Mouse (Mus musculus): ENCODE data around the gene Tmsb10. TPM values are rescaled to one million over a fixed set of nuclear protein-coding genes. Genes with fewer than 3 reads are reported as not detected.

Tmsb10 gene
- total RNA-seq, 1 experiment: 651 TPM

DNA sequence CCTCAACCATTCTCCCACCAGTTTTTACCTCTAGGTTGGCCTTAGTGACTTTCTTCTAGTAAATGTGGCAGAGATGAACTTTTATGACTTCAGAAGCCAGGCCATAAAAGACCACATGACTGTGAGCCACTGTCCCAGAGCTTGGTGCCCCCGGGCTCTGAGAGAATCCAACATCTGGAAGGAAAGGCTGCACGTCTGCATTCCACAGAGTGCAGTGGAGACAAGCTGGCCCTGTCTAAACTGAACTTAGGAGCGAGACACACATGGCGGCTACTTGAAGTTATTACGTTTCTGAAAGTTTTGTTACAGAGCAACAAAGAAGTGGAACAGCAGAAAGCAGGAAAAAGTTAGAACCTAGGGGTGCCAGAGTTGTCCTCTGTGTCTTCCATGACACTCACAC, 2.1 kb upstream of the Tmsb10 start:
- Histone ChIP-seq H3K27ac (ENCODE audit: insufficient read depth, low read depth, low read length, poor library complexity, severe bottlenecking) (no peak overlapping the region), H3K4me3 (ENCODE audit: insufficient read depth in 1 of 2, low read depth in 1 of 2, low read length in 2 of 2, poor library complexity in 1 of 2, severe bottlenecking in 1 of 2) (no peak overlapping the region), H3K9me3 (ENCODE audit: control insufficient read depth, insufficient read depth, low read depth, low read length) (no peaks in the 10 kb centered on the region), H3K36me3 (ENCODE audit: control insufficient read depth, insufficient read depth, low read length, poor library complexity, severe bottlenecking) (no peaks in the 10 kb centered on the region), H3K9ac (ENCODE audit: insufficient read depth, low read depth, low read length, poor library complexity, severe bottlenecking) (no peak overlapping the region), H3K4me1 (ENCODE audit: control insufficient read depth in 2 of 2, insufficient read depth in 2 of 2, low read length in 2 of 2, poor library complexity in 1 of 2) (peaks cover 5 to 8% of the 10 kb centered on the region in 2 experiments)
- no peak for TF ChIP-seq MAFK (IDR thresholded peaks at IDR 0.05; ENCODE audit: insufficient read depth, low read depth, low read length)
- no peak for TF ChIP-seq CHD2 (IDR thresholded peaks at IDR 0.05; ENCODE audit: low read depth, low read length)
- no peak for TF ChIP-seq ZNF384 (IDR thresholded peaks at IDR 0.05; ENCODE audit: low read depth, low read length)
- in situ Hi-C loops (cut with MboI; ENCODE audit: low sequenced_read_pairs in 2 of 2, unreplicated experiment in 2 of 2): no loop called here
- no peak for DNase-seq (ENCODE audit: low read depth, low spot score)

DNA sequence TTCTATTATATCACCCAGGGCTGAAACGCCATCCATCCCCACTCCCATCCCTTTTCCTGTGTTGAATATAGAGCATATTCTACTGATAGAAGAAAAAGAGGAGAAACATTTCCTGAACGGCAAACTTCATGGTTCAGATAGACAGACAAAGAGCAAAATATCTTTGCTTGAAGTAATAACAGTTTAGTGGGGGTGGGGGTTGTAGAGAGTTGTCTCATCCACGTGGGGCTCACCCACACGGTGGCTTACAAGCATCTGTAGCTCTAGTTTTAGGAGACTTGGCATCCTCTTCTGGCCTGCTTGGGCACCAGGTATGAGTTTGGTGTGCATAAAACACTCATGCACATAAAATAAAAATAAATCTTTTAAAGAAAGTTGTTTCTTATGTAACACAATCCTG, 627 bp upstream of the Tmsb10 start:
- H3K9me3 ChIP-seq (ENCODE audit: control insufficient read depth, insufficient read depth, low read depth, low read length): no peaks in the 10 kb centered on the region
- in situ Hi-C loops (cut with MboI; ENCODE audit: low sequenced_read_pairs in 2 of 2, unreplicated experiment in 2 of 2): no loop called here
- TF ChIP-seq HCFC1 (IDR thresholded peaks at IDR 0.05; ENCODE audit: borderline replicate concordance, insufficient read depth, low read length): no peak
- TF ChIP-seq ZC3H11A (IDR thresholded peaks at IDR 0.05; ENCODE audit: borderline replicate concordance, low read depth, low read length): no peak
- TF ChIP-seq MAFK (IDR thresholded peaks at IDR 0.05; ENCODE audit: insufficient read depth, low read depth, low read length): no peak
- no peak for TF ChIP-seq ZNF384 (IDR thresholded peaks at IDR 0.05; ENCODE audit: low read depth, low read length)
- no peak for TF ChIP-seq CHD2 (IDR thresholded peaks at IDR 0.05; ENCODE audit: low read depth, low read length)
- H3K27ac ChIP-seq (ENCODE audit: insufficient read depth, low read depth, low read length, poor library complexity, severe bottlenecking): no peak overlapping the region; the same call in 1 of the 2 replicates
- H3K4me3 ChIP-seq (ENCODE audit: insufficient read depth in 1 of 2, low read depth in 1 of 2, low read length in 2 of 2, poor library complexity in 1 of 2, severe bottlenecking in 1 of 2): peak overlapping the region; percentile 81 to 96; a peak in 3 of 4 replicates
- peaks cover 10 to 11% of the 10 kb centered on the region in 2 experiments for H3K4me1 ChIP-seq (ENCODE audit: control insufficient read depth in 2 of 2, insufficient read depth in 2 of 2, low read length in 2 of 2, poor library complexity in 1 of 2)
- H3K36me3 ChIP-seq (ENCODE audit: control insufficient read depth, insufficient read depth, low read length, poor library complexity, severe bottlenecking): no peaks in the 10 kb centered on the region
- DNase-seq (ENCODE audit: low read depth, low spot score): no peak
- H3K9ac ChIP-seq (ENCODE audit: insufficient read depth, low read depth, low read length, poor library complexity, severe bottlenecking): no peak overlapping the region

DNA sequence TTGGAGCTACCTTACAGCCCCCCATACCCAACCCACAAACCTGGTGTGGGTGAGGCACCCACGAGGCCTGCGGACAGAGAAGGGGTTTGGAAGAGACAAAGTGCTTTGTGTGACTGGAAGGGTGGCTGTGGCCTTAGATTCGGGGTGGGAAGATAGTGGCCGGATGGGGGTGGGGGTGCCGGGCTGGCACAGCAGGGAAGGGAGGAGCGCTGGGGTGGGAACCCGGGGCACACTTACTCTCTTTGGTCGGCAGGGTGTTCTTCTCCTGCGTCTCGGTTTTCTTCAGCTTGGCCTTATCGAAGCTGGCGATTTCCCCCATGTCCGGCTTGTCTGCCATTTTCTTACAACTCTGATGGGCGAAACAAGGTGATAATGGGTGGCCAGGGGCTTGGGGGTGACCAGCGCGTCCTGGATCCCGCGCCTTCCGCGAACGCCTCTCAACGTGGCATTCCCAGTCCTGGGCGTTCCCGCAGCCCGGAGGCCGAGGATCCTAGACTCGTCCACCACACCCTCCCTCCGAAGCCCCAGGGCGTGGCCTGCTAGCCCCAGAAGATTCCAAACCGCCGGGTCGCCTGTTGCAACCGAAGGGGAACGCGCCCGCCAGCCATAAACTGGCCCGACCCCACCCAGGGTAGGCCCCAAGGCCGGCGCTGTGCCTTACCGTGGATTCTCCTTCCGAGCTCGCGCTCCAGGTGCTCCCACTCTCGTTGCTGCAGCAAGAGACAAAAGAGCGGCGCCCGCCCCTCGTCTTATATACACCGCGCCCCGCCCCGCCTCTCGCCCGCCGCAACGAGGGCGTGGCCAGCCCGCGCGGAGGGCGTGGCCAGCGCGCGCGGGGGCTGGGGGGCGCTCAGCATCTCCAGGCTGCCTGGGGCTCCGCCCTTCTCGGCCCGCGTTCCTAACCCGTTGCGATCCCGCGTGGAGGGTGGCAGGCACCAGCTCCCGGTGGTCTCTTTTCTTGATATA, 589 bp downstream of the Tmsb10 start:
- TF ChIP-seq HCFC1 (IDR thresholded peaks at IDR 0.05; ENCODE audit: borderline replicate concordance, insufficient read depth, low read length) (no peak), CHD2 (IDR thresholded peaks at IDR 0.05; ENCODE audit: low read depth, low read length) (no peak), MAFK (IDR thresholded peaks at IDR 0.05; ENCODE audit: insufficient read depth, low read depth, low read length) (no peak), ZNF384 (IDR thresholded peaks at IDR 0.05; ENCODE audit: low read depth, low read length) (no peak), ZC3H11A (IDR thresholded peaks at IDR 0.05; ENCODE audit: borderline replicate concordance, low read depth, low read length) (no peak)
- Histone ChIP-seq H3K9me3 (ENCODE audit: control insufficient read depth, insufficient read depth, low read depth, low read length) (no peaks in the 10 kb centered on the region), H3K4me3 (ENCODE audit: insufficient read depth in 1 of 2, low read depth in 1 of 2, low read length in 2 of 2, poor library complexity in 1 of 2, severe bottlenecking in 1 of 2) (peak overlapping the region; percentile 81 to 96), H3K9ac (ENCODE audit: insufficient read depth, low read depth, low read length, poor library complexity, severe bottlenecking) (peak overlapping the region; percentile 92), H3K4me1 (ENCODE audit: control insufficient read depth in 2 of 2, insufficient read depth in 2 of 2, low read length in 2 of 2, poor library complexity in 1 of 2) (peaks cover 10 to 11% of the 10 kb centered on the region in 2 experiments), H3K27ac (ENCODE audit: insufficient read depth, low read depth, low read length, poor library complexity, severe bottlenecking) (peak overlapping the region; percentile 81), H3K36me3 (ENCODE audit: control insufficient read depth, insufficient read depth, low read length, poor library complexity, severe bottlenecking) (no peaks in the 10 kb centered on the region)
- peak; percentile 68 for DNase-seq (ENCODE audit: low read depth, low spot score)
- in situ Hi-C loops (cut with MboI; ENCODE audit: low sequenced_read_pairs in 2 of 2, unreplicated experiment in 2 of 2): no loop called here

DNA sequence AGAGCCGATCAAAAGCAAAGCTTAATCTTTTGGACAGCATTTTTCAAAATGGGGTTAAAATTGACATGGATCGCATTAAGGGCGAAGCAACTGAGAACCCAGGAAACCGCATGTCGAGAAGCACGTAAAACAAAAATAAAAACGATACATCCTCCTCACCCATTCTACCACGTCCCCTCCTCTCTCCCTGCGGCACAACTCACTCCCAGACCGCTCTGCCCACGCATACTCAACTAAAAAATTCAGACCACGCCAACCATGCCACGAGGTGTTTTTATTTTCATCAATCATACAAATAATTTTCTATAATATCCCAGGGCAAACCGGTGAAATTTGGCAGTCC, 1.5 kb downstream of the Tmsb10 start:
- H3K9me3 ChIP-seq (ENCODE audit: control insufficient read depth, insufficient read depth, low read depth, low read length): no peaks in the 10 kb centered on the region
- no peak for DNase-seq (ENCODE audit: low read depth, low spot score)
- peak overlapping the region; percentile 81 to 96 for H3K4me3 ChIP-seq (ENCODE audit: insufficient read depth in 1 of 2, low read depth in 1 of 2, low read length in 2 of 2, poor library complexity in 1 of 2, severe bottlenecking in 1 of 2)
- H3K36me3 ChIP-seq (ENCODE audit: control insufficient read depth, insufficient read depth, low read length, poor library complexity, severe bottlenecking): no peaks in the 10 kb centered on the region
- in situ Hi-C loops (cut with MboI; ENCODE audit: low sequenced_read_pairs in 2 of 2, unreplicated experiment in 2 of 2): no loop called here
- H3K4me1 ChIP-seq (ENCODE audit: control insufficient read depth in 2 of 2, insufficient read depth in 2 of 2, low read length in 2 of 2, poor library complexity in 1 of 2): peaks cover 10 to 11% of the 10 kb centered on the region in 2 experiments
- TF ChIP-seq HCFC1 (IDR thresholded peaks at IDR 0.05; ENCODE audit: borderline replicate concordance, insufficient read depth, low read length) (no peak), MAFK (IDR thresholded peaks at IDR 0.05; ENCODE audit: insufficient read depth, low read depth, low read length) (no peak), ZNF384 (IDR thresholded peaks at IDR 0.05; ENCODE audit: low read depth, low read length) (no peak), CHD2 (IDR thresholded peaks at IDR 0.05; ENCODE audit: low read depth, low read length) (no peak), ZC3H11A (IDR thresholded peaks at IDR 0.05; ENCODE audit: borderline replicate concordance, low read depth, low read length) (no peak)
- peak overlapping the region; percentile 80 for H3K9ac ChIP-seq (ENCODE audit: insufficient read depth, low read depth, low read length, poor library complexity, severe bottlenecking)
- peak overlapping the region; percentile 75; the same call in 1 of the 2 replicates for H3K27ac ChIP-seq (ENCODE audit: insufficient read depth, low read depth, low read length, poor library complexity, severe bottlenecking)
